Mouse (Mus musculus) G1E (cell line): ENCODE data around the gene Dchs2.

Source experiments
- CTCF ChIP-seq: IDR thresholded peaks from 2 replicates; pipeline ENCODE4 v1.5.1; 2012; ENCODE audit warnings: low read depth, low read length, inconsistent platforms, mixed read lengths
- GATA1 ChIP-seq: IDR thresholded peaks from 2 replicates; pipeline ENCODE4 v1.6.1; 2012; ENCODE audit warnings: borderline replicate concordance, low read length, inconsistent platforms, mixed read lengths
- GATA2 ChIP-seq: IDR thresholded peaks from 2 replicates; pipeline ENCODE4 v1.6.1; 2012; ENCODE audit warnings: low read depth, low read length, inconsistent platforms, borderline replicate concordance
- POLR2AphosphoS5 ChIP-seq: IDR thresholded peaks from 2 replicates; pipeline ENCODE4 v1.6.1; 2012; ENCODE audit warnings: low read depth, low read length, inconsistent platforms; ENCODE audit not compliant: insufficient replicate concordance
- TAL1 ChIP-seq: conservative IDR thresholded peaks from 2 replicates; pipeline ENCODE4 v1.6.1; 2012; ENCODE audit warnings: low read depth, low read length, inconsistent platforms, mixed read lengths

- TF ChIP-seq CTCF (no peak), TAL1 (no peak), GATA1 (no peak), GATA2 (no peak), POLR2AphosphoS5 (no peak)
Observed at GRCm38 (mm10) chr3:83156165-83156564, 28.4 kb downstream of the Dchs2 start.
